Mouse (Mus musculus) layer of hippocampus, adult 11-12 months (tissue): ENCODE measurements around the gene Gm20716.

Experiments used
- DNase-seq: peaks from one replicate; pipeline ENCODE4 v3.0.0; 2022; ENCODE audit warnings: low spot score

Gene Gm20716

DNA sequence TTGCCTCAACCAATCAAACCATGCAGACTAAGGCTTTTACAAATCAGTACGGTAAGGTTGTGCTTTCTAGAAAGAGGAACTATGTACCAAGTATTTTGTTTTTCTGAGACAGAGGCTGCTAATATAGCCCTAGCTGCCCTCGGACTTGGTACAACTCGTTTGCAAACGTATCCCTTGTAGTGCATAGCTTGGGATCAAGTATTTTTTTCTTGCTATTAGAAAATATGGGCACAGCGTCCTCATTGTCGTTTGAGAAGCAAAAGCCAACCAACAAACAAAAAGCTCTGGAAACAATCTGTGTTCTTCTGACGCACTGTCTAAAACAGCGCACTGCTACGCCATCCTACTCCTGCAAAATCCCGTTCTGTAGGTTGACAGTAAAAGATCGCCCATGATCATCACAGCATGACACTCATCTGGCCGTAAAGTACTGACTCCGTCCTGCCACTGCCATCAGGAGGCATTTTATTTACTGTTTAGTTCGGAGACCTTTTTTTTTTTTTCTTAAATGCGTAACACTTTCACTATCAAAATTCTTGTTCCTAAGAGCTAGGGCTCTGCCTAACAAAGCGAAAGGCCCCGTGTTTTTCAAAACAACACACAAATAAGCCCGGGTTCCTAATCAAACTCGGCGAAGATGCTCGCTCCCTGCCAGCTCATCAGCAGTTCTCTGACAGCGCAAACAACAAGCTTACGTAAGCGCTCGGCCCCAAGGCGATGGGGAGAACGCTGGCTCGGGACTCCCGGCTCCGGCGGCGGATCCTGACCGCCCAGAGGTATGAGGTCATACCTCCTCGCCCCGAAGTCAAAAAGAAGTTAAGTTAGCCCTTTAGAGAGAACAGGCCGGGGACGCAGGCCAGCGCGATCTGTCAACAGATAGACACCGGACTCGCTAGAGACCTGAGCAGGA lies 793 bp downstream of the Gm20716 start:
- DNase-seq: peak; percentile 45

DNA sequence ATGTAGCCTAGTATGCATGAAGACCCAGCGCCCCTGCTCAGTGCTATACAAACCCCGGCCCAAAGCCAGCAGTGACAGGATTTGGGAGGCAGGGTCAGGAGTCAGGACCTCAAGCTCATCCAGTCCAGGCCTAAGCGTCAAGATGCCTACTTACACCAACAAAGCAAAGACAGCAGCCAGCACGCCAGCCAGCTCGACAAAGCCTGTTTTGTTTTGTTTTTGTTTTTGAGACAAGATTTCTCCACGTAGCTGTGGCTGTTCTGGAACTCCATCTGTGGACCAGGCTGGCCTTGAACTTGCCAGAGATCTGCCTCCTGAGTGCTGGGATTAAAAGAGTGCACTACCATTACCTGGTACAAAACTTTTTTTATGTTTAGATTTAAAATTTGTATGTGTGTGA lies 6.8 kb downstream of the Gm20716 start:
- DNase-seq: no peak

DNA sequence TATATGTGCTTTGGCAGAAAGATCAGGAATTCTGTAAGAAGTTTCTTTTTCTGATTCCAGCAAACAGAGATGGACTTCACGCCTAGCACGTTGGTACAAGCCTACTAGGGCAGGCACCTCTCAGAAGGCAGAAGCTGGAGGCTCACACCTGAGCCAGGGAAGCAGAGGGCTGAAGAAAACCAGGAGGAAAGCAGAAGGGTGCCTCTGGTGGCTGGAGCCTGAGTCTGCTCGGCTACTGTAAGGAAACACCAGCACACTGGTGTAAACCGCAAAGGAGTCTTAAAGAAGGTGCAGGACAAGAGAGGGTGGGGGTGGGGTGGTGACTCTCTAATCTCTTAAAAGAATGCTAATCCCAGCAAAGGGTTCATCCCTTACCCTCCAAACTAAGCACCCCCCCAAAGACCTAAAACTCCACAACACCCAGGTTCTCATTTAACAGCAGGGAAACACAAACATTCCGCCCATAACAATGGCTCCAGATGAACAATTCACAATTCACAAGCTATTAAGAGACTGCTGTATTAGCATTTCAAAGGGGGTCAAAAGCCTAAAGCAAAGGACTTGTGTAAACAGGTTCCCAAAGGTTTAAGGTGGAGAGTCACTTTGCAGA lies 16.3 kb downstream of the Gm20716 start:
- no peak for DNase-seq

DNA sequence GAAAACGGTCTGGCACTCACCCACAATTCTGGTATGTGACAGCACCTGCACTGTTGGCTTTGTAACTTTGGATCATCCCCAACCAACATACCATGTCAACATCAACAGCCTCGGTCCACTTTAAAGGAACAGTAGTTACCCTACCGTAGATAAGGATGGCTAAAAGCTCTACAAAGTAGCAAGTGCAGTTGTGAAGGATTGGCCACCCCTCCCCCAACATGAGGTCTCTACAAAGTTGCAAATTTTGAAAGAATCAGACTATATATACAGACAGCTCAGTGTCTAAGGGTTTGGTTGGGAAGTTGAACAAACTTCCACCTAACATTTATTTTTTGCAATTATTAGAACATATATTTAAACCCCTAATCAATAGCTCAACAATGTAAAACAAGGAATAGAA lies 22.3 kb downstream of the Gm20716 start:
- DNase-seq: no peak

DNA sequence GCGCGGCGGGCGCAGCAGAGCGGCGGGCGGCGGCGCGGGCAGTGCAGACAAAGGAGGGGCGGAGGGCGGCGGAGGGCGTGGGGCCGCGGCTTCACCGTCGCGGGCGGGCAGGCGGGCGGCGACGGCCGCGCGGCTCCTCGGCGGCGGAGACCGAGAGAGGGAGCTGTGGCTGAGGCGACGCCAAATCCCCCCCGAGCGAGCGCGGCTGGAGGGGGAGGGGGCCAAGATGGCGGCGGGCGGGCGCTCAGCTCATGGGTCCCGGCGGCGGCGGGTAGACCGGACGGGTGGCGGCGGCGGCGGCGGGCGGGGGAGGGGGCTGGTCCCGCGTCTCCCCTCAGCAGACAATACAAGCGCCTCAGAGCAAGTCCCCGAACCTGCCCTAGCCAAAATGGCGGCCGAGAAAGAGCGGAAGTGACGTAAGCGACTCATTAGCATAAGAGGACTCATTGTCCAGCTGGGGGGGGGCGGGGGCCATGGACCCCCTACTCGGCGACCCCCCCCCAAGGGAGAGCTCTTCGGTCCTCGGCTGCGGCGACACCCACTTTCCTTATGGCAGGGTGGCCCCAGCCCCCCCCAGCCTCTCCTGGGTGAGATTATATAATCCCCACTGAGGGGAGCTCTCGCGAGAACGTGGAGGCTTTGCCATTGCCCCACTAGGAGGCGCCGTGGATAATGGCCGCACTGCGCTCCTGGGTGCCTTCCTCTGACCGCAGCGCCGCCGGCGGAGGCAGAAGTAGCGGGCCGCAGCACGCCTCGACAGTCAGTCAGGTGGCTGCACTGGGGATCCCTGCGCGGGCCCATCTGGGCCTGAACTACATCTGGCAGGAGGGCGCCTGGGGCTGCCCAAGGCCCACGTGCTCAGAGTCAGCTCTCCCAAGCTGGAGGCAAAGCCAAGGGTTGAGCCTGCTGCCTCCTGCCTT lies 23.2 kb downstream of the Gm20716 start, which contains the start of gene Adnp:
Adnp (minus strand) TSS at position 388 of the 920 bp plus-strand sequence.
- peak; percentile 96 for DNase-seq

DNA sequence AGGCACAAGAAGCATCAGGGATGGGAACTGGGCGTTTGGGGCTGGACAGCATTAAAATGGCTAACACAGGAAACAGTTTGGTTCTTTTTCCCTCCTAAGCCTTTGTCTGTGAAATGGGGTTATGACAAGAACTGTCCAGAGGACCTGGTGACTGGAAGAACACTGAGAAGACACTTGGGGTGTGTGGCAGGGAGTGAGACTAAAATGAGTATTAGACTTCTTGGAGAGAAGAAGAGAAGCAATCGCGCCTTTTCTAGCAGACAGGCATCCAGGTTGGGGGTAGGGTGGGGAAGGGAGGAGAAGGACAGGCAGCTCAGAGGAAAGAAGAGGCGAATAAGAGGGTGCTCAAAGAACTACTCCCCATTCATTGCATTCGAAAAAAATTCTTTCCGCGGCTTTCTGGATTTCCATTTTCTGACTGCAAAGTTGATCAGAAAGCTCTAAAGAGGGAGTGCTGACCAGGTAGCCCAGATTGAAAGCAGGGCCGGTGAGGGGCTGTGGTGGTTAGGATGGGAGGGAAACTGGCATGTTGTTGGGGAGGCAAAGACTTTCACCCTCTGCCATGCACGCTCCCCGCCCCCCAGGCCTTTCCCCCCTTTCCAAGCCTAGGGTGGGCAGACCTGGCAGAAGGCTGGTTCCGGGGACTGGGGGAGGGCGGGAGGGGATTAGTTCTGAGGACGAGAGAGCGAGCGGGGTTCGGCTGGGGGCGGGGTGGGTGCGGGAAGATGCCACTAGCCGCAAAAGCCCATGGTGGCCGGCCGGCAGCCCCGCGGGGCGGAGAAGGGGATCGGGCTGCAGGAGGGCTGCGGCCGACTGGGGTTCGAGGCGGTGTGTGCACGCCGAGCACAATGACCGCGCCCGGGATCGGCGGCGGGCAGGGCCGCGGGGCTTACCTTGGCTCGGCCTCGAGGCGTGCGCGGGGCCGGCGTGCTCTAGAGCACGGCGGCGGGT lies 24.2 kb downstream of the Gm20716 start:
- peak; percentile 41 for DNase-seq

DNA sequence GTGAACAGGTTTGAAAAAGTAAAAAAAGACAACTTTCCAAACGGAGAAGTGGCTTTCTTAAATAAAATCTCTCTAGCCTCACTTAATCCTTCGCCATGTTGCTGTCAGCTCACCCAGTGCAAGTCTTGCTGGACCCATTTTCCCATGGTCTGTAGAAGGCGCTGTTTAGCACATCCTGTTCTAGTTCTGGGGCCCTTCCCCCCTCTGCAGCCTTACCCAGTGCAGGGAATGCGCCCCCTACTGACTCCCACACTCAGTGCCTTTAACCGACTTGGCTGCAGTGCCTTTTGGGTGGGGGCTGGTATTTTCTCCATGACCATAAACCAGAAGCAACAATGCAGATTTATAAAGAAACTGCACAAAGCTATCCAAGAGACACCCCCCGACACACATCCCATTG lies 24.9 kb downstream of the Gm20716 start:
- peak; percentile 95 for DNase-seq

DNA sequence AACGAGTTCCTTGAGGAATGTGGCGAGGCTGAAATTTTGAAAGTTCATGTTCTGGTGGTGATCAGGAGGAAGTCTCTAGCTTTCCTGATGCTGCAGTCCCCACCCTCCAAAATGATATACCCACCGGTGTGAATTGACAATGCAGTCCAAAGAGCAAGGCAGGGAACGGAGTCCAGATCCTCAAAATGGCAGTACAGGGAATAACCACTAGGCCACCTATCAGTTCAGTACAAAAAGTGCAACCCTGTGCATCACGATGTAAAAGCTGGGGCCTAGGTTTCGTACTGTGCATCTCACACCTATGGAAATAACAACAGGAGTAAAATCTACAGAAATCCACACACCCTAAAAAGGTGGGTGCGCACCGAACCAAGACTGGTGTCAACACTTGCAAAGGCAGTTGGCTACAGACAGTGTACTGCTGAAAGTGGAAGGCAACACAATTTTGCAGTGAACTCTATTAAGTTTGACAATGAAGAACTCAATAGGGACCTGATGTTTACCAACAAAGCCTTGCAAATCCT lies 25.6 kb downstream of the Gm20716 start:
- DNase-seq: no peak

DNA sequence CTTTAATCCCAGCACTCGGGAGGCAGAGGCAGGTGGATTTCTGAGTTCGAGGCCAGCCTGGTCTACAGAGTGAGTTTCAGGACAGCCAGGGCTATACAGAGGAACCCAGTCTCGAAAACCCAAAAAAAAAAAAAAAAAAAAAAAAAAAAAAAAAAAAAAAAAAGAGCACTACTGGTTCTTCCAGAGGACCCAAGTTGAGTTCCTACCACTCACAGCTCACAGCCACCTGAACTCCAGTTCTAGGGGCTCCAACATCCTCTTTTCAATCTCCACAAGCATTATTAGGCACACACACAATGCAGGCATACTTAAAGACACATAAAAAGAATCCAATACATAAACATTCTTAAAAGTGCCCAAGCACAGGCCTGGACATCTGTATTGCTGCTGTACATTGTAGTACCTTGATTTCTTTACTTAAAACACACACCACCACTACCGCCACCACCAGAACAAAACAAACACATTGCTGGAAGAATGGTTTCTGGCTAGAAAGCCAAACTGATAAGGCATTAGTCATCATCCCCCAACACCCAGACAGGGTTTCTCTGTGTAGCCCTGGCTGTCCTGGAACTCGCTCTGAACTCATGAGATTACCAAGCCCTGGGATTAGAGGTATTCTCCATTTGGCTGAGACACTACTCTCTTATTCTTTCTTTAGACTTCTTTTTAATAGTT lies 30.0 kb downstream of the Gm20716 start:
- DNase-seq: no peak

DNA sequence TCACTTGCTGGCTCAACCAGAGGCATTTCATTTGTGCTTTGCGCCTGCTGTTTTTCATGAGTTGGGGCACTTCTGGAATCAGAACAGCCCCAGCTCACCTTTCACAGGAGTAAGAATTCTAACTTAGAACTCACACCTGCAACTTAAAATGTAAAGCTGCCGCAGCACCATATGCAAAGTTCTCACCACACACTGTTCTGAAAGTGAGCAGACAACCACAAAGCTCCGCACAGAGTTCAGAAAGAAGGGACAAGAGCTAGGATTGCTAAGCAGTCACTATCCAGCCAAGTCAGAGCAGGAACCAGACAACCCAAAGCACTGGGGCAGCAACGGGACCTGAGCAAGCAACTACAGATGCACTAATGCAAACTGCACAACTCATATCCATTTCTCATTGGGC lies 30.7 kb downstream of the Gm20716 start:
- DNase-seq: no peak

DNA sequence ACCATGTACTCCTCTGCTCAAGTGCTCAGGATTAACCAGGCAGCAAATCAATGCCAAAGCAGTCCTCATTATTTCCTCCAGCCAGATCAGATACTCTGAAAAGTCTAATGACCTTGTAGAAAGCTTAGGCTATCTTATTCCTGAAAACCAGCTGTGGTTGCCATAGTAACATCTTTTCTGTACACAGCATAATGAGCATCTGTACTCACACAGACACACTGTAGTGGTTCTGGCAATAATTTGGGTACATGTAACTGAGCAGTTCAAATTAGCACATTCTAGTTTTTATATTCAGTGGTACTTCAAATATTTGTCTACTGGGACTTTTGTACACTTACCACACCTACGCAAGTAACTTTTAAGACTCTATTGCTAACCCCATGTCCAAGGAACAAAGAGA lies 31.7 kb downstream of the Gm20716 start:
- no peak for DNase-seq

DNA sequence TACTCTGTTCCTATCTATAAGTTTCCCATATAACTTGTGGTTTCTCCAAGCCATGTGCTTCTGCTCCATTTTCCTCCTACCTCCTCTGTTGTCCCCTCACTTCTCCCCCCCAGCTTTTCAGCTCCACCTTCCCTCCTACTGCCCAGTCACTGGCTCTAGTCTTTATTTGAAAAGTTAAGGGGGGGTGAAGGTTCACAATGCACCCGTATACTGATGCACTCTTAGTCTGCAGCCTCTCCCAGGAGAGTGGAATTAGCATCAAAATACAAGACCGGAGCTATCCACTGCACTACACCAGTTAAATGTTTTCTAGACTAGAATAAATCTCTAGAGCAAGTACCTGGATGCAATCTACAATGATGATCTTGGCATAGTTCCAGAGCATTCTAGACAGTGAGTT lies 34.4 kb downstream of the Gm20716 start:
- no peak for DNase-seq

DNA sequence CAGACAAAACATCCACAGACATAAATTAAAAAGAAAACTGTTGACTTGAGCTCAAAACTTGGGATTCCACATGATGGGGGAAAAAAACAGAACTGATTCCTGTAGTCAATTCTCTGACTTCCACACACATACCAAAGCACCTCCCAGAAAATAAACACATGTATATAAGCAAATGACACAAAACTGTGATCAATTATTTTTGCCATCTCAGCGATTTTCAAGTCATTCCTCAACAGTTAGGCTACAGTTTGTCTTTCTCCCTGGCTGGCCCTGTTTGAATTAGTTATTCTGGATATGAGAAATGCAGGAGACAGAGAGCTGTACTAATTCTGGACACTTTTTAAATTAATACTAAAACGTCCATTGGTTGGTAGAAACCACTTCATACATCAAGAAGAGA lies 36.5 kb downstream of the Gm20716 start:
- DNase-seq: no peak

DNA sequence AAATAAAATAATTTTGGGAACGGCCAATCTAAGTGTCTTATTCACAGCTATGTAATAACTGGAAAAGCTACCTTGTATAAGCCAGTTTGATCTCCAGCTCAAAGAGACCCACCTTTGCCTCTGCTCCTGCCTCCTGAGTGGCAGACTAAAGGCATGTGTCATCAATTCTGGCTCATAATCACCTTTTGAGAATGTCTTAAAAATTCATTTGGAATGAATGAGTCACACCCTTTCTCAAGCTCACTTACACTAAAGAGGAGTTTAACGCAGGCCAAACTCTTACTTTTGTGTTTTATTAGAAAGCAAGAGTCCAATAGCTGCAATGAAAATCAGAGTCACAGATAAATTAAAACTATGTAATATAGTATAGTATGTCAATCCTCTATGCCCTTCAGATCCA lies 38.3 kb downstream of the Gm20716 start:
- DNase-seq: no peak

DNA sequence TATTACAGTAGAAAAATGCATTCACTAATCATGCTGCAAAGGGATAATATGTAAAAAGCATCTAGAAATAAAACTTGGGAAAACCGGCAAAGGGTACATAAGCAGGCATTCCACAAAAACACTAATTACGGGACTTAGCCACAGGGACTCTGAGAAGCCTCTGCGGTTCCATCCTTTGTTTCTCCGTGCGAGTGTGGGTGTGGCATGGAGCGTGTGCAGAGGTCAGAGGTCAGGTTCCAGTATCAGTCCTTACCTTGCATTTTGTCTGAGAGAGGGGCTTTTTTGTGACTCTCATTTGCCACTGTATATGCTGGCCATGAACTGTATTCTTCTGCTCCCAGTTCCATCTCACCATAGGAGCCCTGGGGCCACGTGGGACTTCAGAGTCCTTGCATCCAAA lies 54.2 kb downstream of the Gm20716 start:
- no peak for DNase-seq

DNA sequence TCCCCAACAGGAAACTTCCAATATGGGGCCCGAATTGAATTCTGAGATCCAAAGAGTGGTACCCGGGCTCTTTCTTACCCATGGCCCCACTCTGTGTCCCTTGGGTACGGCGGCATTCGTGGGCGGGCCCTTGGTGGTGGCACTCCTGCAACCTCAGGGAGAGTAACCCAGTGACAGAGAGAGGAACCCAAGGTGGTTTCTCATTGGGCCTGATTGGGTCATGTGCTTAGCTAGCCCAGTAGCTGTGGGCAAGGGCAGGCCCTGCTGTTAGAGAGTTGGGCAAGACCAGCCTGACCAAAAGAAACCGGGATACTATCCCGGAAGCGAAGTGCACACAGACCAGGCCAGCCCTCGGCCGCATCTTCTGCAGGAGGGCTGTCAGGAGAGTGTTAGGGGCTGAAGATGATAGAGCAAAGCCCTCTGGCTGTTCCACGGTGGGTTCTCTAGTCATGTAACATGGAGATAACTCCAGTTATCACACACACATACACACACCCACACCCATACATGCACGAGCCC lies 59.9 kb downstream of the Gm20716 start:
- peak; percentile 47 for DNase-seq

DNA sequence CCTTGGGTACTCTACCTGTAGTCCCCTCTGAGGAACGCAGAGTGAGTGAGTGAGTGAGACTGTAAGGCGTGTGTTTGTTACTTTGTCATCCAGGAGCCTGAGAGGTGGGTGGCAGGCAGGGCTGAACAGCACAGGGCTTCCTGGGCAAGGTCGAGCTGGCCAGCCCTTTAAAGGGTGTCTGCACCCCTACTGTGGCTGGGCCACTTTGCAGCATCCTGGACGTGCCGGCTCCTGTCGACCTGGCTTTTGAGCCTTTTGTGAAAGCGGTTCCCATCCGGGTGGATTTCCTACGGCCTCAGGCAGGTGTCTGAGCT lies 60.4 kb downstream of the Gm20716 start:
- DNase-seq: no peak

DNA sequence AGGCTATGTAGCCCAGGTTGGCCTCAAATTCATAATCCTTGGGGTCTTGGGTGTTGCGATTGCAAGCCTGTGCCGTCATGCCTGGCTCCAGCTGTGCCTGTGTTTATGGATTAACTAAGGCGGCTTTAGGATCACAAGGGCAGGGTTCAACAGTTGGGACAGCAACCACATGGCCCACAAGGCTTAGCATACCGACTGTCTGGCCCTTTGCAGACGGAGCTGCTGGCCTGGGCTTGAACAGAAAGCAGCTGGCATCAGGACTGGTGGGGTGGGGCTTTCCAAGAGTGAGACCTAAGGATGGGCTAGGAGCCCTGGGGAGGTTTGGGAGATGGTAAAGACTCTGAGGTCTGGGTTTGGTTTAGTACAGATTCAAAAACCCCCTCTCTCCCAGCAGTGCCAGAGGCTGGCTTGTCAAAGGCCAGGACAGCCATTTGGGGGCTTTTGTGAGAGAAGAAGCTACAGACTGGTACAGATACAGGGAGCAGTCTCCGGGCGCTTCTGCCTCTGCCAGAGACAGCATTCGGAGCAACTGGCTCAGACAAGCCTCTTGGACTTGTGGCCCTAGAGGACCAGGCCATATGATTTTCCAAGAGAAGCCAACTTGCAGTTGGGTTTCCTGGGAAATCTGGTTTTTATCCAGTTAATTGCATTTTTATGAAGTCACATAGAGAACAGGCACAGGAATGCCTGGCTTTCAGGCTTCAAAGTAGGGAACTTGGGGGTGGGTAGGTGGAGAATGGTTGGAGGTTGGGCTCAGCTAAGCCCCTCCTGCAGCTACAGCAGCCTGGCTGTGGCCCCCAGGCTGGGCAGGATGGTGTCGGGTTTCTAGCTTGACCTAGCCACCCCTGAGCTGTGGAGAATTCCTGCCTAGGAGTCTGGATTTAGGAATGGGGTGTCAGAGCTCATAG lies 61.0 kb downstream of the Gm20716 start:
- DNase-seq: no peak

DNA sequence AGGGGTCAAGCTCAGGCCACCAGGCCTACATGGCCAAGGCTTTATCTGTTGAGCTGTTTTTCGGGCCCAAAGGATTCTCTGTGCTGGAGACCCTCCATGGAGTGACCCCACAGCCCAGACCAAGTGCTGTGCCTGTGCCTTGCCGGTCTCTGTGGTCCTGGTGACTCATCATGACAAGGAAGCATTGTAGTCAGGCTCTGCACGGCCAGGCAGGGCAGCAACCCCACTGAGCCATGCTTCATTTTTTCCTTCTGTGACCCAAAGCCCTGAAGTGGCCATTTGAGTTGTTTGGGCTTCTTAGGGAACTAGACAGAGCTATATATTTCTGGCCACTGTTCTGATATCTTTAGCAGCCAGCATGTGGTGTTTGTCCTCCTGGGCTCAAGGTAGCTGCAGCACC lies 62.4 kb downstream of the Gm20716 start:
- DNase-seq: no peak
